Mouse (Mus musculus) C2C12 (cell line): ENCODE measurements around the gene Cdkn2d.

Source experiments
- CTCF ChIP-seq: IDR thresholded peaks from one replicate; pipeline ENCODE4 v1.5.1; 2011; ENCODE audit not compliant: control insufficient read depth, insufficient read depth, insufficient read length
- USF1 ChIP-seq: IDR thresholded peaks from one replicate; pipeline ENCODE4 v1.6.1; 2011; ENCODE audit warnings: low read depth, mild to moderate bottlenecking, control low read depth, moderate library complexity

- TF ChIP-seq CTCF, result no peak
- no peak for TF ChIP-seq USF1
Observed at GRCm38 (mm10) chr9:21273094-21273493, 18.1 kb downstream of the Cdkn2d start.
